Mouse (Mus musculus): Measurements from ENCODE around the gene Rpl36a-ps1. TPM values are rescaled to one million over a fixed set of nuclear protein-coding genes. Genes with fewer than 3 reads are reported as not detected.

Gene Rpl36a-ps1
- polyA plus RNA-seq, 3 experiments from 2014 or later: 8.4 to 27.2 (median 23.6) TPM

GRCm38 (mm10) chr14:98951626-98952290 is 42.4 kb downstream of the Rpl36a-ps1 start:
- ATAC-seq: no peak

Other genes starting within 250 kb of the Rpl36a-ps1 start
- 10 to 100 TPM; 44.2 to 63.1 (median 54.6) TPM for gene Mzt1, start 51.8 kb upstream of the Rpl36a-ps1 start, polyA plus RNA-seq (2017; shearing (Covaris generic))
- 10 to 100 TPM; 26.1 to 38.9 (median 33.8) TPM for gene Bora, start 51.9 kb upstream of the Rpl36a-ps1 start, polyA plus RNA-seq (2017; shearing (Covaris generic))
- gene Pibf1, start 105.1 kb upstream of the Rpl36a-ps1 start, polyA plus RNA-seq (2017; shearing (Covaris generic)): 10 to 100 TPM; 18.6 to 33.2 (median 31.2) TPM
- gene Dis3, start 105.5 kb upstream of the Rpl36a-ps1 start, polyA plus RNA-seq (2017; shearing (Covaris generic)): 1 to 10 TPM; 9.0 to 9.7 (median 9.2) TPM

All from inflammation-experienced regulatory T-cells, adult 6 months (primary cell).